Mouse (Mus musculus): Measurements from ENCODE around the gene Setd1b.

Setd1b gene

GRCm38 (mm10) chr5:123139722-123140627, 2.0 kb upstream of the Setd1b start:
- DNase-seq (ENCODE audit: low spot score in 2 of 2): peak in 1 of 2 experiments; percentile 40

DNA sequence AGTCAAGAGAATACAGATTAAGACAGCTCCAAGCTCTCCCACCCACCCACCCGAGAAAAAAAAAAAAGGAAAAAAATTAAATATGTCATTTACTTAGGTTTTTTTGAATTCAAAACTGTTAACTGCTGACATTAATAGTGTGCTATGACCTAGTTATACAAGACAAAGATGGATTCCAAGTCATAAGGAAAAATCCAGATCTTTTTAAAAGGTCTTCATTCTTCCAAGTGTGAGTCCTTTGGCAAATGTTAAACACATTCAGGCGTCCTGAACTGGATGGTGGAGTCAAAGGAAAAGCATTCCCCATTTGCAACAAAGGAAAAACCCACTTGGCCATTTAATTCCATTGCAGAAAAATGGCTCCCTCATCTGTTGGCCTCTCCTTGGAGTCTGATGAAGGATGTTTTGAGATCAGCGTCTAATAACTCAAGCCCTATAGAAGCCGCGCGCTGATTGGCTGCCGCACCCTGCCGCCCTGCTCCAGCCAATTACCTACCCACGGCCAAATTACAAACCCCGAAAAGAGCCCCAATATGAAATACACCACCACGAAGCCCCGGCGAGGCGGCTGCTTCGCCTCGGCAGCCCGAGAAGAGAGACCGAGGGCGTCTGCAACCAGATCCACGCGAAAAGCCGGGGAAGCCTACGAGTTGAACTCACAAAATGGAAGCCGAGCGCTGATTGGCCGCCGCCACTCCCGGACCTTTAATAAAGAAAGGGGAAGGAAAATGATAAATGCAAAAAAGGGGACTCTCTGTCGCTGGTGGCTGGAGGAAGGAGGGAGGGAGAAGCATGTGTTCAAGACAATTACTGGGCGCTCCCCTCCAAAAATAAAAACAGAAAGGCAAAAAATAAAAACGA, 1.1 kb upstream of the Setd1b start:
- peak; percentile 94 to 98 for DNase-seq (ENCODE audit: low spot score in 2 of 2)

GRCm38 (mm10) chr5:123141555-123142160, 335 bp upstream of the Setd1b start:
- DNase-seq (ENCODE audit: low spot score in 2 of 2): peak in 1 of 2 experiments; percentile 58

GRCm38 (mm10) chr5:123143251-123143970, 1.4 kb downstream of the Setd1b start:
- DNase-seq (ENCODE audit: low spot score in 2 of 2): peak; percentile 43 to 55

DNA sequence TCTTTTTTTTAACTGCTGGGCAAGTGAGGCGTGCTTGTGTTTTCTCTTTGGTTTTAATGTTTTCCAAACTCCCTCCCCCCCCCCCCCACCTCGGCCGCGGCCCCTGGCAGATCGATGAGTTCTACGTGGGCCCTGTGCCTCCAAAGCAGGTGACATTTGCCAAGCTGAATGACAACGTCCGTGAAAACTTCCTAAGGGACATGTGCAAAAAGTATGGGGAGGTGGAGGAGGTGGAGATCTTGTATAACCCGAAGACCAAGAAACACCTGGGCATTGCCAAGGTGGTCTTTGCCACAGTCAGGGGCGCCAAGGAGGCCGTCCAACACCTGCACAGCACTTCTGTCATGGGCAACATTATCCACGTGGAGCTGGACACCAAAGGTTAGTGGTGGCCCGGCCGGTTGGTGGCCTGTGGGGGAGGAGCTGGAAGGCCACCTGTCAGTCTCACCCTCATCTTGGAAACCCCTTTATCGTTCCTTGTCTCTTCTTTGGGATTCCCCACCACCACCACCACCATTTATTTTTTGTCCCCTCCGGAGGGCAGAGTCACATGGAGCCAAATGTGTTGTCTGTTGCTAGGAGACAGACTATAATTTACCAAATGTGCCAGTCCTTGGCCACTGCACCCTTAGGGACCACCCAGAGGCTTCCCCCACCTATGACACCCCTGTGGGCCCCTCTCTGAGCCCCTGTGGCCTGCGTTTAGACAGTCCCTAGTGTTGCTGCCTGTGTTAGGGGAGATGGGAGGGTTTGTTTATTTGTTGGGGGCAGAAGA, 2.2 kb downstream of the Setd1b start:
- DNase-seq (ENCODE audit: low spot score in 2 of 2): no peak

GRCm38 (mm10) chr5:123144746-123145590, 3.0 kb downstream of the Setd1b start:
- DNase-seq (ENCODE audit: low spot score in 2 of 2): no peak

DNA sequence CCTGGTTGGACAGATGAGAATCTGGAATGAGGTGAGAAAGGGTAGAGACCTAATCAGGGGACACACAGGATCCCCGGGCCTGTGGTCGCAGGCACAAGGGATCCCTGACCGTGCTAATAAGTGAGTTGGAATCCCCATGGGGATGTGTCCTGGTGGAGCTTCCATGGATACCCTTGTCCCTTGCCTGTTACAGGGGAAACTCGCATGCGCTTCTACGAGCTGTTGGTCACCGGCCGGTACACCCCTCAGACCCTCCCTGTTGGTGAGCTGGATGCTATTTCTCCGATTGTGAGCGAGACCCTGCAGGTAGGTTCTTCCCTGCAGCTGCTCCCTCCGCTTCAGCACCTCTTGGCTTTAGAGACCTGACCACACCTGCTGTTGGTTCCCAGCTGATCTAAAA, 4.4 kb downstream of the Setd1b start:
- DNase-seq (ENCODE audit: low spot score in 2 of 2): no peak

DNA sequence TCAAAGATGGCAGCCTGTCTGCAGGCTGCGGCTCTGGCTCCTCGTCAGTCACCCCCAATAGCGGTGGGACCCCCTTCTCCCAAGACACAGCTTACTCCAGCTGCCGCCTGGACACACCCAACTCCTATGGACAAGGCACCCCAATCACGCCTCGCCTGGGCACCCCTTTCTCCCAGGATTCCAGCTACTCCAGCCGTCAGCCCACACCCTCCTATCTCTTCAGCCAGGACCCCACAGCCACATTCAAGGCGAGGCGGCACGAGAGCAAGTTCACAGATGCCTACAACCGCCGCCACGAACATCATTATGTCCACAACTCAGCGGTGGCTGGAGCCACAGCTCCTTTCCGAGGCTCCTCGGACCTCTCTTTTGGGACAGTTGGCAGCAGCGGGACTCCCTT, 5.6 kb downstream of the Setd1b start:
- DNase-seq (ENCODE audit: low spot score in 2 of 2): no peak

DNA sequence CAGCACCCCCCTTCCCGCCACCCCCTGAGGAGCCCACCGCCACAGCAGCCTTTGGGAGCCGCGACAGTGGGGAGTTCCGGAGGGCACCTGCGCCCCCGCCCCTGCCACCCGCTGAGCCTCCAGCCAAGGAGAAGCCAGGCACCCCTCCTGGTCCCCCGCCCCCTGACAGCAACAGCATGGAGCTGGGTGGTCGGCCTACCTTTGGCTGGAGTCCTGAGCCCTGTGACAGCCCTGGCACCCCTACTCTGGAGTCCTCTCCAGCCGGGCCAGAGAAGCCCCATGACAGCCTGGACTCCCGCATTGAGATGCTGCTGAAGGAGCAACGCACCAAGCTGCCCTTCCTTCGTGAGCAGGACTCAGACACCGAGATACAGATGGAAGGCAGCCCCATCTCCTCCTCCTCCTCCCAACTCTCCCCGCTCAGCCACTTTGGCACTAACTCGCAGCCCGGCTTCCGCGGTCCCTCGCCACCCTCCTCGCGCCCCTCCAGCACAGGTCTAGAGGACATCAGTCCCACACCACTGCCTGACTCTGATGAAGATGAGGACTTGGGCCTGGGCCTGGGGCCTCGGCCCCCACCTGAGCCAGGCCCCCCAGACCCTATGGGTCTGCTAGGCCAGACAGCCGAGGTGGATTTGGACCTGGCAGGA, 6.2 kb downstream of the Setd1b start:
- no peak for DNase-seq (ENCODE audit: low spot score in 2 of 2)

DNA sequence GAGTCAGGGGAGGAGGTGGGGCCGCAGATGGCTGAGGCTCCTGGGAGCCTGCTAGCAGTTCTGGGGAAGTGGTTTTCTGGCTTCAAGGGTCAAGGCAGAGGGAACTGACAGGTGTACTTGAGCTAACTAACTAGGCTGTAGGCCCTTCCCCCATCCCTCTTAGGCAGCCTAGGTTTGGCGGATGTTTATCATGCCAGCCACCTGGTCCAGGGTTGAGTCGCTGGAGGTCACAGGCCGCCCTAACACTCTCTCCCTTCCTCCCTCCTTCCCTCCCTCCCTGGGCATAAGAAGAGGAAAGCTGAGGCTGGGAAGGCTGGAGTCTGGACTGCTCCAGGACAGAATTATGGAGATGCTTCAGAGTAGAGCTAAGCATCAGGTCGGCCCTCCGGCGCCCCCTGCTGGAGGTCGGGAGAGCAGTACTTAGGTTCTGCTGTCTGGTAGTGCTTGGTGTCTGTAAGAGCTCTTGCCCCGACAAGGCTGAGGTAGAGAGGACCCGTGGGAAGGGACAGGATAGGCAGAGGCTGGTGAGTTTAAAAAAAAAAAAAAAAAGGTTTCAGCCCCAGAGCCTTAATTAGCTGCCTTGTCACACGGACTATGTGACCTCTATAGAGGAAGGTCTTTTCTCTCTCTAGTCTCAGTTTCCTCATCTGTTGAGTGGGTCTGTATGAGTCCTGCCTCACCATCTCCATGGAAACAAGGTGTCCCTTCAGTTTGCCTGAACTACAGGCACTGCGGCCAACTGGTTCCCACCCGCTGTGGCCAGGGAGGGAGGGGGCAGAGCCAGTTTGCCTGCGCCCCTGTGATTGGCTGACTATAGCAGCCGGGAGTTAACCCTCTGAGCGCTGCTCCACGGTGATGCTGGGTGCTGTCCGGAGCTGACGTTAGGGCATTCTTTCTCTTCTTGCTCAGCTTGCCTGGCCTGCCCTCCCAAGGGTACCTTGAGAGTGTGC, 7.7 kb downstream of the Setd1b start:
- peak; percentile 91 to 94 for DNase-seq (ENCODE audit: low spot score in 2 of 2)

- DNase-seq (ENCODE audit: low spot score in 2 of 2): no peak
These were observed 8.6 kb downstream of the Setd1b start for GRCm38 (mm10) chr5:123150641-123151040.

DNA sequence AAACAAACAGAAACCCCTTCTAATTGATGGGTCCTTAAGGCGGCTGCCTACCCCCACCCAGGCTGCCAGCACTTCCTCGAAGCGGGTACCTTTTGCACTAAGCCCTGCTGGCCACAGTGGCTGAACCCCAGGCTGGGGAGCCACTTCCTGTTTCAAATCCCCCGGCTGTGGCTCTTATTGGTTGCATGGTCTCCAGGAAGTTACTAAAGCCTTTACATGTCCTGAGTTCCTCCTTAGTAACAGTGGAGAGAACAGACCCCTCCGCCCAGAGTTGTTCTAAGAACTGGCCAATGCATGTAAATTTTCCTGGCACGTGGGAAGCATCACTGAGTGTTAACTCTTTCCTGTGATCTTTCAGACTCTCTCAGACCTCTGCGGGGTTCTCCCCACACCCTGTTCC, 9.1 kb downstream of the Setd1b start:
- no peak for DNase-seq (ENCODE audit: low spot score in 2 of 2)

DNA sequence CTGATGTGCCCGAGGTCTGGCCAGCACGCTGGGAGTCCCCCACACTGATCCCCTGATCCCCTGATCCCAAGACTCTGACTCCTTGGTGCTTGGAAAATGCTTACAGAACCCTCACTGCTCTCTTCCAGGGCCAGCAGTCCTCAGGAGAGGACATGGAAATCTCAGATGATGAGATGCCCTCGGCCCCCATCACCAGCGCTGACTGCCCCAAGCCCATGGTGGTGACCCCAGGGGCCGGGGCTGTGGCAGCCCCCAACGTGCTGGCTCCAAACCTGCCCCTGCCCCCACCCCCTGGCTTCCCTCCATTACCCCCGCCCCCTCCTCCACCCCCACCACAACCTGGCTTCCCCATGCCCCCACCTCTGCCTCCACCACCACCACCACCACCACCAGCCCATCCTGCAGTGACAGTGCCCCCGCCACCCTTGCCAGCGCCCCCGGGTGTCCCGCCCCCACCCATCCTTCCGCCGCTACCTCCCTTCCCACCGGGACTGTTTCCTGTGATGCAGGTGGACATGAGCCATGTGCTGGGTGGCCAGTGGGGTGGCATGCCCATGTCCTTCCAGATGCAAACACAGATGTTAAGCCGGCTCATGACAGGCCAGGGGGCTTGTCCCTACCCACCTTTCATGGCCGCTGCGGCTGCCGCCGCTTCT, 9.8 kb downstream of the Setd1b start:
- DNase-seq (ENCODE audit: low spot score in 2 of 2): no peak

DNA sequence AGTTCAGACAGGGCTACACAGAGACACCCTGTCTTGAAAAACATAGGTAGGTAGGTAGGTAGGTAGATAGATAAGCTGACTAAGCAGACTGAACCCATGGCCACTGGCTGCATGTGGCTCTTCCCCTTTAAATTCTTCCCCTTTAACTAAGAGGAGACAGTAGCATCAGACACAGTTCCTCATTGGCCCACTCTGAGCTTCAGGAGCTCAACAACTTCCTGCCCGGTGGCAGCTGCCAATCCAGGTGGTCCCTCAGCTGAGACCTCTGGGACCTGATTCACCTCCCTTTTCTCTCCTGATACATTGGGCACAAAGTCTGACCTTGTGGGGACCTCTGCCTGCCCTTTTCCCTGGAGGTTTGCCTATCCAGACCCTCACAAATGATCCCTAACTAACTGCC, 10.9 kb downstream of the Setd1b start:
- DNase-seq (ENCODE audit: low spot score in 2 of 2): no peak

- DNase-seq (ENCODE audit: low spot score in 2 of 2): peak; percentile 65 to 66
These were observed 13.4 kb downstream of the Setd1b start for GRCm38 (mm10) chr5:123155425-123155824.

DNA sequence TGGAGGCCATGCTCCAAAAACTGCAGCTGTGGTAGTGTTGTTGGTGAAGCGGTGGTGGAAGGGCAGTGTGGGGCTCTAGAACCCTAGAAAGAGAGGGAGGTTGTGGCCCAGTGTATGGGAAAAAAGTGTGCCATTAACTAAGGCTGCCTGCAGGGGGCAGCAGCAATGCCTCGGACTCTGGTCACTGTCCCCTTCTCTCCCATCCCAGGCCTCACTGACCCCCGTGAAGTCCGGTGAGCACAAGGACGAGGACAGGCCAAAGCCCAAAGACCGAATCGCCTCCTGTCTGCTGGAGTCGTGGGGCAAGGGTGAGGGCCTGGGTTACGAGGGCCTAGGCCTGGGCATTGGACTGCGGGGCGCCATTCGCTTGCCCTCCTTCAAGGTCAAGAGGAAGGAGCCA, 14.8 kb downstream of the Setd1b start:
- no peak for DNase-seq (ENCODE audit: low spot score in 2 of 2)

GRCm38 (mm10) chr5:123157972-123158371, 16.0 kb downstream of the Setd1b start:
- no peak for DNase-seq (ENCODE audit: low spot score in 2 of 2)

DNA sequence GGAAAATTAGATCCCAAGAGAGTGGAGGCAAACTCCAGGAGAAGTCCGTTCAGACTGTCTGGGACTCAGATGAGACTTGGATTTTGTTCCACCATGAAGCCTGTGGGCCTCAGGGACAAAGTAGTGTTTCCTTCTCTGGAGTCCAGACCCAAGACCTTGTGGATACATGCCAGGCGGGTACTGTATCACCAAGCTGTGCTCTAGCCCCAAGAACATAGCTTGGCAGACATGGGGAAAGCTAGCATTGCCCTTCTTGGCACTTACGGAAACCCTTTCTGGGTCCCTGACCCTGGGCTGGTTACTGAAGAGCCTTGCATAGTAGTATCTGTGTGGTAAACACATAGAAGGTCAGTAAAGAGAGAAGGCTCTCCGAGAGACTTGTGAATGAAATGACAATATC, 17.5 kb downstream of the Setd1b start:
- DNase-seq (ENCODE audit: low spot score in 2 of 2): no peak
